Mouse (Mus musculus) embryonic facial prominence, embryonic 14.5 days (tissue): Measurements from ENCODE around the gene C1galt1. TPM values are rescaled to one million over a fixed set of nuclear protein-coding genes. Genes with fewer than 3 reads are reported as not detected.

Source experiments
- ATAC-seq: fragments of 200-750 bp; cut with Nextera tagmentation; 2 replicates; pipeline ENCODE4 v1.8.0; 2017; ENCODE audit warnings: low read depth, moderate number of reproducible peaks, moderate TSS enrichment
- DNase-seq: peaks from one replicate; pipeline ENCODE4 v3.0.0-alpha.2; 2015; ENCODE audit warnings: low spot score
- H3K27ac ChIP-seq: fragments of 300-500 bp; sonication (generic); replicated peaks from 2 replicates; pipeline ENCODE4 v1.5.1; 2014; ENCODE audit warnings: low read depth, mild to moderate bottlenecking, low read length, moderate library complexity
- H3K27me3 ChIP-seq: fragments of 300-500 bp; sonication (generic); replicated peaks from 2 replicates; pipeline ENCODE4 v1.6.1; 2014; ENCODE audit warnings: low read length; ENCODE audit not compliant: control insufficient read depth, insufficient read depth
- H3K36me3 ChIP-seq: fragments of 300-500 bp; sonication (generic); 2 replicates; pipeline ENCODE4 v1.6.1; 2014; ENCODE audit warnings: low read length, mixed read lengths; ENCODE audit not compliant: control insufficient read depth, insufficient read depth
- H3K4me1 ChIP-seq: fragments of 300-500 bp; sonication (generic); 2 replicates; pipeline ENCODE4 v1.6.1; 2014; ENCODE audit warnings: antibody characterized with exemption, low read length; ENCODE audit not compliant: control insufficient read depth, insufficient read depth
- H3K4me2 ChIP-seq: fragments of 300-500 bp; sonication (generic); 2 replicates; pipeline ENCODE4 v1.6.1; 2014; ENCODE audit warnings: low read depth, mild to moderate bottlenecking, low read length, moderate library complexity, mixed read lengths
- H3K4me3 ChIP-seq: fragments of 300-500 bp; sonication (generic); 2 replicates; pipeline ENCODE4 v1.5.1; 2014; ENCODE audit warnings: low read depth, mild to moderate bottlenecking, low read length
- H3K9ac ChIP-seq: fragments of 300-500 bp; sonication (generic); 2 replicates; pipeline ENCODE4 v1.6.1; 2014; ENCODE audit warnings: low read depth, mild to moderate bottlenecking, low read length, moderate library complexity, mixed read lengths
- H3K9me3 ChIP-seq: fragments of 300-500 bp; sonication (generic); 2 replicates; pipeline ENCODE4 v1.6.1; 2016; ENCODE audit warnings: low read length; ENCODE audit not compliant: control insufficient read depth
- WGBS: fragments of 180-500 bp; shearing (Covaris S2); extraction: QIAGEN DNeasy Blood & Tissue Kit; methylation state at CpG from one replicate; pipeline ENCODE4 v1.1.7; 2014; 5-methylcytosine and 5-hydroxymethylcytosine counted together
- polyA plus RNA-seq: library from polyadenylated mRNA; unstranded; fragments of >200 nt; fragmentation: Nextera tagmentation; extraction: Ambion mirVana; gene quantifications from 2 replicates; pipeline ENCODE4 v1.2.1, GENCODE M21; 2014

Gene C1galt1
- 6.1 and 6.8 TPM in 2 replicates for polyA plus RNA-seq

GRCm38 (mm10) chr6:7844802-7845679 lies at the start of gene C1galt1:
Gene C1galt1 (plus strand): TSS chr6:7844842.
- Histone ChIP-seq H3K4me3 (peak within 1 kb of the TSS; percentile 87), H3K9ac (peak within 1 kb of the TSS; percentile 95), H3K4me2 (peak within 1 kb of the TSS; percentile 64), H3K36me3 (no peaks in the 10 kb centered on the region), H3K9me3 (no peaks in the 10 kb centered on the region), H3K4me1 (peaks cover 12% of the 10 kb centered on the region; the same call in 1 of the 2 replicates), H3K27ac (peak within 1 kb of the TSS; percentile 94), H3K27me3 (no peaks in the 10 kb centered on the region)
- DNase-seq (no peak), ATAC-seq (peak; percentile 75)
- WGBS = under 1% methylated on average over 20 of the region's 93 CpGs

- no peak for DNase-seq
- ATAC-seq = no peak
- Histone ChIP-seq H3K9ac (no peak overlapping the region), H3K4me3 (no peak overlapping the region), H3K36me3 (no peaks in the 10 kb centered on the region), H3K4me1 (no peaks in the 10 kb centered on the region), H3K27me3 (no peaks in the 10 kb centered on the region), H3K4me2 (no peak overlapping the region), H3K27ac (no peak overlapping the region), H3K9me3 (no peaks in the 10 kb centered on the region)
- 79% methylated on average over 6 of the region's 6 CpGs for WGBS
Measured at GRCm38 (mm10) chr6:7799969-7800368, 44.7 kb upstream of the C1galt1 start.

GRCm38 (mm10) chr6:7803765-7804542 lies 40.7 kb upstream of the C1galt1 start:
- DNase-seq (no peak), ATAC-seq (no peak)
- no peak overlapping the region for H3K27ac ChIP-seq
- no peaks in the 10 kb centered on the region for H3K36me3 ChIP-seq
- no peak overlapping the region for H3K9ac ChIP-seq
- H3K4me3 ChIP-seq = no peak overlapping the region
- WGBS = 88% methylated on average over 9 of the region's 9 CpGs
- H3K9me3 ChIP-seq = no peaks in the 10 kb centered on the region
- no peaks in the 10 kb centered on the region for H3K4me1 ChIP-seq
- H3K4me2 ChIP-seq = no peak overlapping the region
- no peaks in the 10 kb centered on the region for H3K27me3 ChIP-seq

- no peak overlapping the region for H3K9ac ChIP-seq
- H3K4me2 ChIP-seq = no peak overlapping the region
- ATAC-seq = no peak
- no peaks in the 10 kb centered on the region for H3K9me3 ChIP-seq
- no peaks in the 10 kb centered on the region for H3K36me3 ChIP-seq
- WGBS = 27% methylated on average over 2 of the region's 2 CpGs
- DNase-seq = no peak
- no peaks in the 10 kb centered on the region for H3K4me1 ChIP-seq
- H3K4me3 ChIP-seq = no peak overlapping the region
- no peak overlapping the region for H3K27ac ChIP-seq
- H3K27me3 ChIP-seq = no peaks in the 10 kb centered on the region
Measured at GRCm38 (mm10) chr6:7814146-7814545, 30.5 kb upstream of the C1galt1 start.

- Histone ChIP-seq H3K4me2 (no peak overlapping the region), H3K27me3 (no peaks in the 10 kb centered on the region), H3K4me3 (no peak overlapping the region), H3K36me3 (no peaks in the 10 kb centered on the region), H3K9me3 (no peaks in the 10 kb centered on the region), H3K27ac (no peak overlapping the region), H3K4me1 (no peaks in the 10 kb centered on the region), H3K9ac (no peak overlapping the region)
- 76% methylated on average over 5 of the region's 5 CpGs for WGBS
- DNase-seq = no peak
- no peak for ATAC-seq
Measured at GRCm38 (mm10) chr6:7816233-7816632, 28.4 kb upstream of the C1galt1 start.

- WGBS = 56% methylated on average over 6 of the region's 6 CpGs
- no peak for DNase-seq
Measured at GRCm38 (mm10) chr6:7822688-7823087, 22.0 kb upstream of the C1galt1 start.

GRCm38 (mm10) chr6:7830793-7831192 lies 13.8 kb upstream of the C1galt1 start:
- no peak overlapping the region for H3K4me2 ChIP-seq
- 73% methylated on average over 8 of the region's 8 CpGs for WGBS
- no peaks in the 10 kb centered on the region for H3K9me3 ChIP-seq
- H3K27ac ChIP-seq = no peak overlapping the region
- DNase-seq = no peak
- no peaks in the 10 kb centered on the region for H3K36me3 ChIP-seq
- H3K27me3 ChIP-seq = no peaks in the 10 kb centered on the region
- no peak for ATAC-seq
- H3K4me3 ChIP-seq = no peak overlapping the region
- no peak overlapping the region for H3K9ac ChIP-seq
- no peaks in the 10 kb centered on the region for H3K4me1 ChIP-seq

More at GRCm38 (mm10) chr6:7822688-7823087, 22.0 kb upstream of the C1galt1 start:
- Histone ChIP-seq H3K36me3 (no peaks in the 10 kb centered on the region), H3K4me3 (no peak overlapping the region), H3K27ac (no peak overlapping the region), H3K27me3 (no peaks in the 10 kb centered on the region), H3K4me2 (no peak overlapping the region), H3K9ac (no peak overlapping the region), H3K4me1 (no peaks in the 10 kb centered on the region), H3K9me3 (no peaks in the 10 kb centered on the region)
- ATAC-seq = no peak

- Histone ChIP-seq H3K4me1 (no peaks in the 10 kb centered on the region), H3K4me2 (no peak overlapping the region), H3K36me3 (no peaks in the 10 kb centered on the region), H3K27me3 (no peaks in the 10 kb centered on the region), H3K9ac (no peak overlapping the region), H3K4me3 (no peak overlapping the region), H3K27ac (no peak overlapping the region), H3K9me3 (no peaks in the 10 kb centered on the region)
- ATAC-seq (no peak), DNase-seq (no peak)
- WGBS = 79% methylated on average over 6 of the region's 6 CpGs
Measured at GRCm38 (mm10) chr6:7832564-7833175, 12.0 kb upstream of the C1galt1 start.
